Mouse (Mus musculus) frontal cortex, postnatal 36 days (tissue): ENCODE measurements around the gene Pxdc1.

ENCODE experiments used
- DNase-seq, 2 experiments: peaks; one replicate each; pipeline ENCODE4 v3.0.0; 2022; ENCODE audit warnings: low spot score in 2 of 2

Gene Pxdc1

DNA sequence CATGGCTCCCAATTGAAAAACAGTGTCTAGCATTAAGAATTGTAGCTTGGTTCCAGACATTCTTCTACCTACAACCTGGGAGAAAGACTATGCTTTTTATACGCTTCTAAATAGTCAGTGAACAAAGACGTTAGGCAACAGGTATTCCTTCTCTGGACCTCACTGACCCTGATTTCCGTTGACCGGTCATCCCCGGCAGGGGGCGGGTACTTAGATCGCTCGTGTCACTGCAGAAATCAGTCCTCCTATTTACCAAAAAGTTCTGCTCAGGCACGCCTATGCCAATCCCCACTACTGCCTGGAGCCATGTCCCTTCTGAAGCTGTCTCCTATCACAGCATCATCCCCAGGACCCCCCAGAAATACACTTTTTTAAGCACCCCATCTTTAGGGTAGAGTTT, at the start of gene Pxdc1:
Gene Pxdc1, minus strand, starts transcription at position 96 of the 400 bp plus-strand sequence.
- no peak for DNase-seq

- DNase-seq: no peak
Measured at GRCm38 (mm10) chr13:34700630-34701029, 47.3 kb upstream of the Pxdc1 start.

DNA sequence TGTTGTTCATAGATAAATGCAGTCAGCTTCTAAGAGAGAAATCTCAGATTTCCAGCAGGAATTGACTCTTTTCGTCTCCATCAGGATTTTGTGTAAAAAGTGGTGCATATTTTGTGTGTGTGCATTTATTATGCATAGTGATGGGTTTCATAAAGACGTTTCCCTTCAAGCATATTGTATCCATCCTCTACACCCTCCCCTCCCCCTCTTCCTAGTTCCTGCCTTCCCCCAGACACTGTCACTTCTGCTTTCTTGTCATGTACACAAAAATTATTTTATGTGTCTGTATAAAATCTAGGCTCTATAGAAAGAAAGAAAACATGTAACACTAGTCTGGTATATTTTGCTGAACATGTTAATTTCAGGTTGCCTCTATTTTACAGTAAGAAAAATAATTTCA, 46.8 kb upstream of the Pxdc1 start:
- DNase-seq: no peak

DNA sequence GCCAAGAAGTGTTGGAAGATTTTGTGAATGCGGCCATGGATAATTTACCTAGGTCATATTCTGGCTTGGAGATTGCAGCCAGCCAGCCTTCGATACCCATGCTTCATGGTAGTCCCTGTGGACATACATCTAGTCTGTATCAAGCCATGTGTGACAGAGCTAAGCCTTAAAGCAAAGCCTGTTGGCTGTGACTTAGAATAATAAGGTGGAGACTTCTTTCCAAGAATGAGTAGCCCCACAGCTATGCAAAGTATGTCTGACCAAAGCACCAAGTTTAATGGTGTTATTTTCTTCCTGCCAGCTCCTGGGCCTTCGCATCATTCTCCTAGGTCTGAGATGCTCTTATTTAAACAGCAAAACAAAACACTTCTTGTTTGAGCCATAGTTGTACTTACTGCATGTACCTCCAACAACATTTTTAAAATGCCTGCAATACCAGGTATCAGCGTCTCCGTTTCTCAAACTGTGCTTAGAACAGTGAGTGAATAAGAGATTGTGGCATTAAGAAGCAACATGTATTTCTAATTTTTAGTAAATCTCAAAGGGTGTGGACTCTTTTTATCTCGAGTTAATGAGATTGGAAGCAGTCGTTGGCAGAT, 43.5 kb upstream of the Pxdc1 start:
- no peak for DNase-seq

DNA sequence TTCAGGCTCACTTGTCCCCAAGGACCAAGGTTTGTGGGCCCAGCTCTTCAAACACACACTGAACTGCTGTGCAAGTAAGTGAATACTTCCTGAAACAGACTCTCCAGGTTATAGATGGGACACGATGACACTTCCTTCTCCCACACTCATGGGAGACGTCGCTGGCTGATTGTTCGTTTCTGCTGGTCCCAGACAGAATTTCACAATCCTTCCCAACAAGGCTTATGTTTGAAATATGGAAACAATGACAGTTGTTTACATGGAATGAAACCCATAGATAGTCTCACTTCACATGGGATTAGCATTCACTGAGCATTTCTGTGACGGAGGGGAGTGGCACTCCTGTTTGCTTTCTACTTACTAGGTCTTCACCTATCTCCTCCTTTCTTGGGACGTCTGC, 39.8 kb upstream of the Pxdc1 start:
- DNase-seq: no peak

DNA sequence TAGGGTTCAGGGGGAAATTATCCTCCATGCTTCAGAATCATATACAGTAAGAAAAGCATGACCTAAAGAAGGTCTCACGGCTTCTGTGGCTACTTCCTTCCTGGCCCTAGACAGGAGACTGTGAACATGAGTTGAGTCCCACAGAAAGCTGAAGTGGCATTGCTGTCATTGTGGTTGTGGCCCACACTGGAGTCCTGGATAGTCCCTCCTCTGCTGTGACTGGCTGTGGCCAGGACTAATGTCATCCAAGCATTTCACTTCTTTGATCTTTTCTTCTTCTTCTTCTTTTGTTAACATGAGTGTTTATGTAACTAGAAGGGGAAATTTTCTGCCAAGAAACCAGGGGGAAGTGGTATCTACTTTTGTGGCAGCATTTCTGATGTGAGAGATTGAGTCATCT, 37.8 kb upstream of the Pxdc1 start:
- DNase-seq: no peak

DNA sequence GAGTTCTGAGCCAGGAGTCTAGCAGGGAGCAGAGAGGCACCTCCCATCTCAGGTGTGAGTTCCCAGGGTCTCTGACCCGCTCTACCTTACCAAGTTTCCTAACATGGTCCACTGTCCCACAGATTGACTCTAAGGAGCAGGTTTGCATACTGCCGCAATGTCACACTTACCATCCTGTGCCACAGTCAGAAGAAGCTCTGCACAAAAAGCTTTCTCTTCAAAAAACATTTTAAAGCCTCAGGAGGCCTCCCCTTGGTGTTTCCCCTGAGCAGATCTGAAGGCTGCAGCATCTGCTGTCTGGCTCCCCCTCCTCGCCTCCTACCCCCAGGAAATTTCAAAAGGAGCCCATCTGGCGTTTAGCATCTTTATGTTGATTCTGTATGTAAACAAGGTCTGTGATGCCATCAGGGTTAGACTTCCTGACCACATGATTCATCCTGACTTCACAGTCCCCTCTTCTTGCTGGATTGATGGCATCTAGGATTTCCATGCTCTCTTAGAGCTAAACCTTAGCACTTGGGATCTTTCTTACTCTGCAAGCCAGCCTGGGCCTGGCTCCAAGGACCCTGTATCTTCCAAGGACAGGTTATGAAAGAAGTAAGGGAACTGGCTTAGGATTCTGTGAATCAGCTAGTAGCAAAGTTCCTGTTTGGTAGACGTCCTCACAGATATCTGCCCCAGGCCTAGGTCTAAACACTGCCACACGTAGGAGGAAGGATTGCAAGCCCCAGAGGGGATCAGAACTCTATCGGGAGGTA, 31.9 kb upstream of the Pxdc1 start:
- no peak for DNase-seq

- DNase-seq: no peak
Measured at GRCm38 (mm10) chr13:34683762-34684488, 30.6 kb upstream of the Pxdc1 start.

DNA sequence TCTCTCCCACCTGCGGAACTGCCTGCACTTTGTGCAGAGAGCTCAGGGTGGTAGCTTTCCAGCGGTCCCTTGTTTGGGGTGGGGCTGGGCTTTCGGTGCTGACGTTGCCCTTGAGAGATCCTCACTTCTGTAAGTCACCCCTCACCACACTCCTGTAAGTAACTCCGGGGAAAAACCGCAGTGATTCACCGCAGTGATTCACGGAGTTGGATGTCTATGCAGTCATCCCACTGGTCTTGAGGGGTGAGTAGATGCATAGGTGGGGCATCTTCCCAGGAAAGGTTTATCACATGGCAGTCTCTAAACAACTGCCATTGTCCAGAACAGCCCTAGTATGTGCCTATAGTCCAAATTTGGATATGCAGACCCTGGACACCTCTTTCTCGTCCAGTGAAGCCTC, 30.0 kb upstream of the Pxdc1 start:
- no peak for DNase-seq

- no peak for DNase-seq
Measured at GRCm38 (mm10) chr13:34676507-34676906, 23.2 kb upstream of the Pxdc1 start.

DNA sequence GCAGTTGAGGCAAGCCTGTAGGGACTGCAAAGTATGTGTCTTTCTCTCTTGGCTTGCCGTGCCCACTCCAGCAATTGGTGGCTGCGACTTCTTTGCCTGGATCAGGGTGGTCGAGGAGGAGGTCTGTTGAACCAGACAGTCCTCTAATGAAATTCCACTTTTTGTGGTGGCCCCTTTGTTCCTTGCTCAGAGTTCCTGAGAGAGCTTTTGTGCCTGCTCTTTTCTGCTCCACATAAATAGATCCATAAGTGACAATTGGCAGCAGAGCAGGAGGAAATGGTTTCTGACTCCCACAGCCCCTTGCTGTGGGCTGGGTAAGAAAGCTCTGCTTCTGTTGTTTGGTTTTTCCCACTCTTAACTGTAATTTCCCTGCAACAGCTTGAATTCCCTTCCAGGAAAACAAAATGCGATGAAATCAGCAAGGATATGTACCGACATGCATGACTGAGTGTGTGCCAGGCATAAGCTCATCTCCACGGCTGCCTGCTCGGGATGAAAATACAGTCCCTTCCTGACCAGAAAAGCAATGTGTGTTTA, 22.6 kb upstream of the Pxdc1 start:
- DNase-seq: peak in 1 of 2 experiments; percentile 17

GRCm38 (mm10) chr13:34673354-34673753, 20.1 kb upstream of the Pxdc1 start:
- DNase-seq: no peak

- no peak for DNase-seq
Measured at GRCm38 (mm10) chr13:34669919-34670865, 16.9 kb upstream of the Pxdc1 start.

DNA sequence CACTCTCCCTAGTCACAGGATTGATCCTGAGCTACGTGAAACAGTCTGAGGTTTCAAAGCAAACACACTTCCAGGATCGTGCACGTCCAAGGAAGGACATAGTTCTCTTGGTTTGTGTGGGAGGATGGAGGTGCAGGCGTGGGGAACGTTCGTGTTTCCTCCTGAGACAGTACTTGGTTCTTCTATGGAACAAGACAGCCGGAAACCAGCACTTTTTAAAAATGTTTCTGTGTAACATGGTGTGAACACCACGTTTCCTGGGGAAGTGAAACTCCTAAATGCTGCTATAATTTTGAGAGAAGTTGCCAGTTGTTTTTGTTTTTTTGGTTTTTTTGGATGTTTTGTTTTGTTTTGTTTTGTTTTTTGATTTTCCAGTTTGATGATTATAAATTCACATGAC, 13.9 kb upstream of the Pxdc1 start:
- DNase-seq: no peak

GRCm38 (mm10) chr13:34665074-34665473, 11.8 kb upstream of the Pxdc1 start:
- no peak for DNase-seq

DNA sequence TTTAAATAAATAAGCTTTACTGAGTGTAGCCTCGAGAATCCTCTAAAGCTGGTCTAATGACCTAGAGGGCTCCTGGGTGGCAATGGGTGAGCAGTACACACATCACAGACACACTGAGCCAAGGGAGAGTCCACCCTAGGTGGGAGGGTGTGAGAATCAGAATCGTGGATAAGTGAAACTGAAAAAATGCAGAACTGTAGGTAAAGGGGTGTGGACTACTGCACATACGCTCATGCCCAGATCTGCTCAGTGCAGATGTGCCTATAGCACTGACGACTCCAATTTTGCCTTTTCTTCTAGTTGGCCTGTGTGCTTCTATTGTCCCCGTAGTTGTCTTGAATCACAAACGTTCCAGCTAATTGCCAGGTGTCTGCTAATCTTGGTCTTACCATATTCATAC, 10.5 kb upstream of the Pxdc1 start:
- DNase-seq: no peak

DNA sequence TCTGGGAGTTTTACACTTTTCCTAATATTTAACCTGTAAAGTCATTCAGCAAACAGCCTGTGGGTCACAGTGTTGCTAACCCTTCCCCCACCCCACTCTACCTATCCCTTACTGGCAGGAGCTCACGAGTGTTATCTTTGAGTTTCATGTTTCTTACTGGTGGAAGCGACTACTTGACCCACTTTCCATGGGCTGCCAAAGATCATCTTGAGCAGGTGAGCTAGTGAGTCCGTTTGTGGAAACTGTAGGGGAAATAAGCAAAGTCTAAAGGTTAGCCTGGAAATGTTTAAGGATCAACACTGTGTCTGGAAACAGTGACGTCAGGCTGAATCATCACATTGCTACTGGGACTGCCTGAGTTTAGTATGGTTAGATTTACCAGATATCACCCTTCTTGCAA, 6.2 kb upstream of the Pxdc1 start:
- DNase-seq: no peak

DNA sequence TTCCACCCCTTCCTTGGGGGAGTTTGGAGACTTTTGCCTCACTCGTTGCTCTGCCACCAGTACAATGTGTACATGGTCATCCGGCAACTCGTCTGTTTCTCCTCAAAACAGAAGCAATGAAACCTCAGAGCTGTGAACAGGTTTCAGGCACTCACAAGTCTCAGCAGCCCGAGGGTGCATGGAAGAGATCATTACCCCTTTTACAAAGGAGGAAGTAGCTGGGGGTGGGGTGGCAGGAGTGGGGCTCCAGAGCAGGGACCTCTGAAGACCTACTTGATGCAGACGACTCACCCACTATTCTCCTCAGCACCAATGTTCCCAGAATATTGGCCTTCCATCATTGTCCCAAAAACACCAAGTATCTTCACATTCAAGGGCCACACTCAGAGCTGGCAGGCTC, 3.1 kb upstream of the Pxdc1 start:
- no peak for DNase-seq

DNA sequence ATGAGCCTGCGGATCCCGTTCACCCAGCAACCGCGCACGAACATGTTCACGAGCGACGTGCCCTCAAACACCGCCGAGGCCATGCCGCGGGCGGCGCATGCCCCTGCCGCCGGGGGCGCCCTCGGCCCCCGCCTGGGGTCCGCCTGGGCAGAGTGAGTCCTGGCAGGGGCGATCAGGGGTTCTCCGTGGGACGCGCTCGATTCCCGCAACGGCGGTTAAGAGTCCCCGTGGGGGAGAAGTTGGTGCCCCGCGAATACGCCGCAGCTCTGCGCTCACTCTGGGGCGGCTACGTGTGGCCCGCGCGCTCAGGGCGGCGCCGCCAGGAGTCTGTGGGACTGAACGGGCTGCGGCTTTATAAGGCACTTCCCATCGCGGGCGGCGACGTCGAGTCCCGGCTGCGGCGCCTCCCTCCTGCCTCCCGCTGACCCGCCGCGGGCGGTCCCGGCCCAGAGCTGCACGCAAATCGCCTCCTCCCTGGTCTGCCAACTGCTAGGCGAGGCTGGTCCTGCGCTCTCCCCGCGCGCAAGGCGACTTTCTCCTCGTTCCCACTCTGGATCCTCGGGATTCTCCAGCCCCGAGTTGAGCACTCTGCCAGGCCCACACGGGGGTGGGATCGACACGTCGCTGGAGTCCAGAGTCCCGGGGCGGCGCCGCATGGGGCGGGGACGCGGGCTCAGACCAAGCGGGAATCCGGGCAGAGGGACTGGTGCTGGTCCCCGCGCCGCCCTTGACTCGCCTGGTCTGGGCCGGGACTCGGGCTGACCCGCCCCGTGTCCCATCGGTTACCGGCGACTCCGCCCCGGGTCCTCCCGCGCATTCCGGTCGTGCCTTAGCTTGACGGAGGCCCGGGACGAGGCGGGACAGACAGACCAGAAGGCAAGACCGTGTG, 689 bp downstream of the Pxdc1 start:
- peak; percentile 19 to 34 for DNase-seq

- peak in 1 of 2 experiments; percentile 24 for DNase-seq
Measured at GRCm38 (mm10) chr13:34652016-34652352, 1.3 kb downstream of the Pxdc1 start.
